Mouse (Mus musculus) embryonic facial prominence, embryonic 11.5 days (tissue): ENCODE results near the gene Ube2h. TPM values are rescaled to one million over a fixed set of nuclear protein-coding genes. Genes with fewer than 3 reads are reported as not detected.

Experiments used
- ATAC-seq: fragments of 200-750 bp; cut with Nextera tagmentation; replicated peaks from 2 replicates; pipeline ENCODE4 v1.8.0; 2017; ENCODE audit warnings: low read depth; ENCODE audit not compliant: insufficient number of reproducible peaks, low FRiP score, low TSS enrichment
- DNase-seq: peaks from one replicate; pipeline ENCODE4 v3.0.0-alpha.2; 2015; ENCODE audit warnings: low spot score
- H3K27ac ChIP-seq: fragments of 300-500 bp; sonication (generic); replicated peaks from 2 replicates; pipeline ENCODE4 v1.5.1; 2014; ENCODE audit warnings: mild to moderate bottlenecking, low read depth, low read length, control low read depth
- H3K27me3 ChIP-seq: fragments of 300-500 bp; sonication (generic); 2 replicates; pipeline ENCODE4 v1.6.1; 2014; ENCODE audit warnings: mild to moderate bottlenecking, low read length, moderate library complexity, mixed read lengths; ENCODE audit not compliant: control insufficient read depth, insufficient read depth
- H3K36me3 ChIP-seq: fragments of 300-500 bp; sonication (generic); replicated peaks from 2 replicates; pipeline ENCODE4 v1.6.1; 2014; ENCODE audit warnings: low read depth, mild to moderate bottlenecking, low read length, moderate library complexity, mixed read lengths; ENCODE audit not compliant: control insufficient read depth, insufficient read depth
- H3K4me1 ChIP-seq: fragments of 300-500 bp; sonication (generic); 2 replicates; pipeline ENCODE4 v1.6.1; 2014; ENCODE audit warnings: low read length, mixed read lengths; ENCODE audit not compliant: control insufficient read depth, insufficient read depth
- H3K4me2 ChIP-seq: fragments of 300-500 bp; sonication (generic); 2 replicates; pipeline ENCODE4 v1.6.1; 2014; ENCODE audit warnings: low read depth, mild to moderate bottlenecking, control low read depth, low read length, moderate library complexity
- H3K4me3 ChIP-seq: fragments of 300-500 bp; sonication (generic); 2 replicates; pipeline ENCODE4 v1.5.1; 2014; ENCODE audit warnings: low read depth, low read length, control low read depth
- H3K9ac ChIP-seq: fragments of 300-500 bp; sonication (generic); replicated peaks from 2 replicates; pipeline ENCODE4 v1.6.1; 2014; ENCODE audit warnings: mild to moderate bottlenecking, control low read depth, low read length
- H3K9me3 ChIP-seq: fragments of 300-500 bp; sonication (generic); replicated peaks from 2 replicates; pipeline ENCODE4 v1.6.1; 2016; ENCODE audit warnings: mild to moderate bottlenecking, low read length, inconsistent platforms, mixed read lengths; ENCODE audit not compliant: control insufficient read depth
- WGBS: fragments of 180-500 bp; shearing (Covaris S2); extraction: QIAGEN DNeasy Blood & Tissue Kit; methylation state at CpG from one replicate; pipeline ENCODE4 v1.1.7; 2014; 5-methylcytosine and 5-hydroxymethylcytosine counted together
- polyA plus RNA-seq: library from polyadenylated mRNA; unstranded; fragments of >200 nt; fragmentation: Nextera tagmentation; extraction: Ambion mirVana; gene quantifications from 2 replicates; pipeline ENCODE4 v1.2.1, GENCODE M21; 2014

Gene Ube2h
- polyA plus RNA-seq, 1 experiment from 2014 or later = 52.4 TPM

- Histone ChIP-seq H3K4me2 (no peak overlapping the region), H3K27ac (no peak overlapping the region), H3K36me3 (no peaks in the 10 kb centered on the region), H3K4me1 (peaks cover 13% of the 10 kb centered on the region), H3K27me3 (peaks cover 63% of the 10 kb centered on the region), H3K9ac (no peak overlapping the region), H3K4me3 (no peak overlapping the region), H3K9me3 (no peaks in the 10 kb centered on the region)
- DNase-seq (no peak), ATAC-seq (no peak)
- WGBS = 16% methylated on average over 11 of the region's 11 CpGs
Observed at GRCm38 (mm10) chr6:30179046-30179445, 125.3 kb downstream of the Ube2h start.

GRCm38 (mm10) chr6:30178023-30178639 is 126.2 kb downstream of the Ube2h start:
- WGBS = 2% methylated on average over 27 of the region's 27 CpGs
- DNase-seq (no peak), ATAC-seq (no peak)
- Histone ChIP-seq H3K4me1 (peaks cover 17% of the 10 kb centered on the region), H3K4me2 (no peak overlapping the region; the same call in 1 of the 2 replicates), H3K27me3 (peaks cover 72% of the 10 kb centered on the region), H3K4me3 (no peak overlapping the region), H3K36me3 (no peaks in the 10 kb centered on the region), H3K9ac (no peak overlapping the region), H3K9me3 (no peaks in the 10 kb centered on the region), H3K27ac (no peak overlapping the region)

- WGBS = 1% methylated on average over 14 of the region's 14 CpGs
- H3K27ac ChIP-seq = no peak overlapping the region
- H3K9ac ChIP-seq = no peak overlapping the region
- no peak overlapping the region for H3K4me3 ChIP-seq
- no peak for ATAC-seq
- peaks cover 17% of the 10 kb centered on the region for H3K4me1 ChIP-seq
- H3K9me3 ChIP-seq = no peaks in the 10 kb centered on the region
- H3K36me3 ChIP-seq = no peaks in the 10 kb centered on the region
- H3K4me2 ChIP-seq = no peak overlapping the region
- peak; percentile 52 for DNase-seq
- peaks cover 80% of the 10 kb centered on the region for H3K27me3 ChIP-seq
Observed at GRCm38 (mm10) chr6:30177305-30177704, 127.0 kb downstream of the Ube2h start.

- no peak overlapping the region; the same call in 1 of the 2 replicates for H3K27ac ChIP-seq
- no peaks in the 10 kb centered on the region for H3K9me3 ChIP-seq
- no peak overlapping the region for H3K4me2 ChIP-seq
- H3K9ac ChIP-seq = no peak overlapping the region
- no peaks in the 10 kb centered on the region for H3K36me3 ChIP-seq
- no peak for ATAC-seq
- DNase-seq = peak; percentile 28
- peaks cover 86% of the 10 kb centered on the region for H3K27me3 ChIP-seq
- 2% methylated on average over 12 of the region's 12 CpGs for WGBS
- peaks cover 17% of the 10 kb centered on the region for H3K4me1 ChIP-seq
- H3K4me3 ChIP-seq = peak overlapping the region; percentile 26; the same call in 1 of the 2 replicates
Observed at GRCm38 (mm10) chr6:30176496-30176895, 127.8 kb downstream of the Ube2h start.

GRCm38 (mm10) chr6:30175918-30176421 is 128.4 kb downstream of the Ube2h start:
- Histone ChIP-seq H3K4me2 (peak overlapping the region; percentile 37), H3K27ac (no peak overlapping the region), H3K4me3 (peak overlapping the region; percentile 26), H3K36me3 (no peaks in the 10 kb centered on the region), H3K27me3 (peaks cover 88% of the 10 kb centered on the region), H3K4me1 (peaks cover 17% of the 10 kb centered on the region), H3K9me3 (no peaks in the 10 kb centered on the region), H3K9ac (no peak overlapping the region; the same call in 1 of the 2 replicates)
- DNase-seq = peak; percentile 62
- WGBS = under 1% methylated on average over 28 of the region's 28 CpGs
- ATAC-seq = no peak

- H3K27me3 ChIP-seq = peaks cover 85% of the 10 kb centered on the region
- H3K9ac ChIP-seq = peak overlapping the region; percentile 33
- 0% methylated on average over 43 of the region's 45 CpGs for WGBS
- H3K4me3 ChIP-seq = peak overlapping the region; percentile 26
- H3K4me1 ChIP-seq = peaks cover 17% of the 10 kb centered on the region
- no peaks in the 10 kb centered on the region for H3K9me3 ChIP-seq
- peak; percentile 19; the same call in 1 of the 2 replicates for ATAC-seq
- H3K27ac ChIP-seq = peak overlapping the region; percentile 41; the same call in 1 of the 2 replicates
- no peak for DNase-seq
- no peaks in the 10 kb centered on the region for H3K36me3 ChIP-seq
- peak overlapping the region; percentile 37 for H3K4me2 ChIP-seq
Observed at GRCm38 (mm10) chr6:30175225-30175917, 129.0 kb downstream of the Ube2h start.

GRCm38 (mm10) chr6:30174461-30175224 is 129.7 kb downstream of the Ube2h start:
- Histone ChIP-seq H3K4me1 (peaks cover 17% of the 10 kb centered on the region), H3K27me3 (peaks cover 78% of the 10 kb centered on the region), H3K4me3 (peak overlapping the region; percentile 43), H3K4me2 (peak overlapping the region; percentile 49), H3K27ac (peak overlapping the region; percentile 82), H3K36me3 (no peaks in the 10 kb centered on the region), H3K9ac (peak overlapping the region; percentile 35), H3K9me3 (no peaks in the 10 kb centered on the region)
- DNase-seq (peak; percentile 64), ATAC-seq (peak; percentile 17; the same call in 1 of the 2 replicates)
- under 1% methylated on average over 31 of the region's 33 CpGs for WGBS
